Mouse (Mus musculus) midbrain, embryonic 15.5 days (tissue): Measurements from ENCODE around the gene Trp63. TPM values are rescaled to one million over a fixed set of nuclear protein-coding genes. Genes with fewer than 3 reads are reported as not detected.

Source experiments
- ATAC-seq: fragments of 200-750 bp; cut with Nextera tagmentation; replicated peaks from 2 replicates; pipeline ENCODE4 v1.8.0; 2017; ENCODE audit warnings: moderate TSS enrichment
- H3K27ac ChIP-seq: fragments of 300-500 bp; sonication (generic); 2 replicates; pipeline ENCODE4 v1.5.1; 2015; ENCODE audit warnings: mild to moderate bottlenecking, inconsistent platforms
- H3K27me3 ChIP-seq: fragments of 300-500 bp; sonication (generic); replicated peaks from 2 replicates; pipeline ENCODE4 v1.6.1; 2015; ENCODE audit warnings: inconsistent platforms
- H3K36me3 ChIP-seq: fragments of 300-500 bp; sonication (generic); replicated peaks from 2 replicates; pipeline ENCODE4 v1.6.1; 2015; ENCODE audit warnings: inconsistent platforms
- H3K4me1 ChIP-seq: fragments of 300-500 bp; sonication (generic); 2 replicates; pipeline ENCODE4 v1.6.1; 2015; ENCODE audit warnings: inconsistent platforms
- H3K4me2 ChIP-seq: fragments of 300-500 bp; sonication (generic); 2 replicates; pipeline ENCODE4 v1.6.1; 2015; ENCODE audit warnings: inconsistent platforms, mild to moderate bottlenecking, moderate library complexity
- H3K4me3 ChIP-seq: fragments of 300-500 bp; sonication (generic); 2 replicates; pipeline ENCODE4 v1.5.1; 2015; ENCODE audit warnings: mild to moderate bottlenecking, inconsistent platforms
- H3K9ac ChIP-seq: fragments of 300-500 bp; sonication (generic); 2 replicates; pipeline ENCODE4 v1.6.1; 2015; ENCODE audit warnings: mild to moderate bottlenecking, inconsistent platforms
- H3K9me3 ChIP-seq: fragments of 300-500 bp; sonication (generic); 2 replicates; pipeline ENCODE4 v1.6.1; 2016; ENCODE audit warnings: inconsistent platforms
- WGBS: fragments of 180-500 bp; shearing (Covaris S2); methylation state at CpG from one replicate; pipeline ENCODE4 v1.1.7; 2015; ENCODE audit warnings: mixed read lengths; 5-methylcytosine and 5-hydroxymethylcytosine counted together
- polyA plus RNA-seq: library from polyadenylated mRNA; unstranded; fragments of >200 nt; fragmentation: Nextera tagmentation; extraction: Ambion mirVana; gene quantifications from 2 replicates; pipeline ENCODE4 v1.2.1, GENCODE M21; 2015

The Trp63 gene
- polyA plus RNA-seq, 1 experiment from 2014 or later: 0.25 TPM

- Histone ChIP-seq H3K4me3 (no peak overlapping the region), H3K27me3 (no peaks in the 10 kb centered on the region), H3K4me2 (no peak overlapping the region), H3K4me1 (no peaks in the 10 kb centered on the region), H3K36me3 (no peaks in the 10 kb centered on the region), H3K9ac (no peak overlapping the region), H3K9me3 (no peaks in the 10 kb centered on the region), H3K27ac (no peak overlapping the region)
- no peak for ATAC-seq
- 90% methylated on average over 5 of the region's 5 CpGs for WGBS
These were observed 43.4 kb downstream of the Trp63 start for GRCm38 (mm10) chr16:25727001-25727400.

GRCm38 (mm10) chr16:25727957-25728506 lies 44.5 kb downstream of the Trp63 start:
- WGBS: 76% methylated on average over 7 of the region's 7 CpGs

GRCm38 (mm10) chr16:25736912-25737311 lies 53.3 kb downstream of the Trp63 start:
- no peak for ATAC-seq
- no peak overlapping the region for H3K4me3 ChIP-seq
- H3K9me3 ChIP-seq: no peaks in the 10 kb centered on the region
- no peak overlapping the region for H3K27ac ChIP-seq
- no peak overlapping the region for H3K9ac ChIP-seq
- WGBS: 79% methylated on average over 3 of the region's 3 CpGs
- H3K27me3 ChIP-seq: no peaks in the 10 kb centered on the region
- H3K4me2 ChIP-seq: no peak overlapping the region
- no peaks in the 10 kb centered on the region for H3K36me3 ChIP-seq
- H3K4me1 ChIP-seq: no peaks in the 10 kb centered on the region

More at GRCm38 (mm10) chr16:25727957-25728506, 44.5 kb downstream of the Trp63 start:
- Histone ChIP-seq H3K27me3 (no peaks in the 10 kb centered on the region), H3K4me3 (no peak overlapping the region), H3K9ac (no peak overlapping the region), H3K27ac (no peak overlapping the region), H3K9me3 (no peaks in the 10 kb centered on the region), H3K4me2 (no peak overlapping the region), H3K36me3 (no peaks in the 10 kb centered on the region), H3K4me1 (no peaks in the 10 kb centered on the region)
- no peak for ATAC-seq

GRCm38 (mm10) chr16:25737623-25738050 lies 54.1 kb downstream of the Trp63 start:
- no peak overlapping the region for H3K9ac ChIP-seq
- 15% methylated on average over 6 of the region's 6 CpGs for WGBS
- no peaks in the 10 kb centered on the region for H3K27me3 ChIP-seq
- H3K4me3 ChIP-seq: no peak overlapping the region
- no peak overlapping the region for H3K4me2 ChIP-seq
- no peak overlapping the region for H3K27ac ChIP-seq
- no peaks in the 10 kb centered on the region for H3K4me1 ChIP-seq
- H3K9me3 ChIP-seq: no peaks in the 10 kb centered on the region
- H3K36me3 ChIP-seq: no peaks in the 10 kb centered on the region
- no peak for ATAC-seq

GRCm38 (mm10) chr16:25746807-25747206 lies 63.2 kb downstream of the Trp63 start:
- no peaks in the 10 kb centered on the region for H3K27me3 ChIP-seq
- ATAC-seq: no peak
- no peak overlapping the region for H3K4me2 ChIP-seq
- H3K27ac ChIP-seq: no peak overlapping the region
- WGBS: 36% methylated on average over 3 of the region's 3 CpGs
- H3K9me3 ChIP-seq: no peaks in the 10 kb centered on the region
- H3K4me1 ChIP-seq: no peaks in the 10 kb centered on the region
- no peaks in the 10 kb centered on the region for H3K36me3 ChIP-seq
- no peak overlapping the region for H3K4me3 ChIP-seq
- H3K9ac ChIP-seq: no peak overlapping the region

- Histone ChIP-seq H3K9me3 (no peaks in the 10 kb centered on the region), H3K27ac (no peak overlapping the region), H3K9ac (no peak overlapping the region), H3K4me3 (no peak overlapping the region), H3K4me2 (no peak overlapping the region), H3K36me3 (no peaks in the 10 kb centered on the region), H3K4me1 (no peaks in the 10 kb centered on the region), H3K27me3 (no peaks in the 10 kb centered on the region)
- ATAC-seq: no peak
- WGBS: 62% methylated on average over 11 of the region's 11 CpGs
These were observed 68.3 kb downstream of the Trp63 start for GRCm38 (mm10) chr16:25751866-25752265.

- Histone ChIP-seq H3K36me3 (no peaks in the 10 kb centered on the region), H3K27me3 (no peaks in the 10 kb centered on the region)
- WGBS: 69% methylated on average over 2 of the region's 2 CpGs
These were observed 74.5 kb downstream of the Trp63 start for GRCm38 (mm10) chr16:25758108-25758507.

GRCm38 (mm10) chr16:25765549-25765948 lies 82.0 kb downstream of the Trp63 start:
- Histone ChIP-seq H3K27me3 (no peaks in the 10 kb centered on the region), H3K4me3 (no peak overlapping the region), H3K4me1 (no peaks in the 10 kb centered on the region), H3K9ac (no peak overlapping the region), H3K4me2 (no peak overlapping the region), H3K9me3 (no peaks in the 10 kb centered on the region), H3K27ac (no peak overlapping the region), H3K36me3 (no peaks in the 10 kb centered on the region)
- WGBS: 79% methylated on average over 5 of the region's 5 CpGs
- ATAC-seq: no peak

More at GRCm38 (mm10) chr16:25758108-25758507, 74.5 kb downstream of the Trp63 start:
- ATAC-seq: no peak
- Histone ChIP-seq H3K4me2 (no peak overlapping the region), H3K4me1 (no peaks in the 10 kb centered on the region), H3K27ac (no peak overlapping the region), H3K9ac (no peak overlapping the region), H3K9me3 (no peaks in the 10 kb centered on the region), H3K4me3 (no peak overlapping the region)

- no peak overlapping the region for H3K27ac ChIP-seq
- no peak overlapping the region for H3K4me3 ChIP-seq
- no peaks in the 10 kb centered on the region for H3K36me3 ChIP-seq
- no peaks in the 10 kb centered on the region for H3K9me3 ChIP-seq
- H3K4me2 ChIP-seq: no peak overlapping the region
- no peak overlapping the region for H3K9ac ChIP-seq
- ATAC-seq: no peak
- H3K4me1 ChIP-seq: no peaks in the 10 kb centered on the region
- H3K27me3 ChIP-seq: no peaks in the 10 kb centered on the region
- WGBS: 61% methylated on average over 7 of the region's 7 CpGs
These were observed 91.0 kb downstream of the Trp63 start for GRCm38 (mm10) chr16:25774611-25775010.

GRCm38 (mm10) chr16:25777501-25777900 lies 93.9 kb downstream of the Trp63 start:
- no peaks in the 10 kb centered on the region for H3K4me1 ChIP-seq
- no peak overlapping the region for H3K4me2 ChIP-seq
- H3K9me3 ChIP-seq: no peaks in the 10 kb centered on the region
- no peak overlapping the region for H3K4me3 ChIP-seq
- H3K36me3 ChIP-seq: no peaks in the 10 kb centered on the region
- ATAC-seq: no peak
- H3K27me3 ChIP-seq: no peaks in the 10 kb centered on the region
- no peak overlapping the region for H3K9ac ChIP-seq
- WGBS: 67% methylated on average over 1 of the region's 1 CpGs
- H3K27ac ChIP-seq: no peak overlapping the region

GRCm38 (mm10) chr16:25779964-25780363 lies 96.4 kb downstream of the Trp63 start:
- WGBS: 35% methylated on average over 4 of the region's 4 CpGs
- H3K4me1 ChIP-seq: no peaks in the 10 kb centered on the region
- no peak overlapping the region for H3K4me2 ChIP-seq
- no peaks in the 10 kb centered on the region for H3K9me3 ChIP-seq
- H3K27ac ChIP-seq: no peak overlapping the region
- H3K9ac ChIP-seq: no peak overlapping the region
- H3K36me3 ChIP-seq: no peaks in the 10 kb centered on the region
- no peak for ATAC-seq
- no peaks in the 10 kb centered on the region for H3K27me3 ChIP-seq
- no peak overlapping the region for H3K4me3 ChIP-seq

- H3K27ac ChIP-seq: no peak overlapping the region
- no peak for ATAC-seq
- 83% methylated on average over 2 of the region's 2 CpGs for WGBS
These were observed 100.7 kb downstream of the Trp63 start for GRCm38 (mm10) chr16:25784246-25784645.

GRCm38 (mm10) chr16:25786457-25786856 lies 102.9 kb downstream of the Trp63 start:
- no peak overlapping the region for H3K4me2 ChIP-seq
- H3K4me1 ChIP-seq: no peaks in the 10 kb centered on the region
- 78% methylated on average over 5 of the region's 5 CpGs for WGBS
- H3K27me3 ChIP-seq: no peaks in the 10 kb centered on the region
- H3K36me3 ChIP-seq: no peaks in the 10 kb centered on the region
- no peak overlapping the region for H3K9ac ChIP-seq
- no peak overlapping the region for H3K4me3 ChIP-seq
- no peaks in the 10 kb centered on the region for H3K9me3 ChIP-seq
- no peak overlapping the region for H3K27ac ChIP-seq
- no peak for ATAC-seq

More at GRCm38 (mm10) chr16:25784246-25784645, 100.7 kb downstream of the Trp63 start:
- H3K27me3 ChIP-seq: no peaks in the 10 kb centered on the region
- H3K36me3 ChIP-seq: no peaks in the 10 kb centered on the region
- no peak overlapping the region for H3K9ac ChIP-seq
- H3K4me2 ChIP-seq: no peak overlapping the region
- no peaks in the 10 kb centered on the region for H3K4me1 ChIP-seq
- no peak overlapping the region for H3K4me3 ChIP-seq
- no peaks in the 10 kb centered on the region for H3K9me3 ChIP-seq
